Mouse (Mus musculus) B cell, adult (primary cell): ENCODE results near the gene Pip5k1a. TPM values are rescaled to one million over a fixed set of nuclear protein-coding genes. Genes with fewer than 3 reads are reported as not detected.

Experiments
- total RNA-seq: library from RNA; stranded (reverse); gene quantifications from 4 replicates; pipeline ENCODE4 v1.2.4, GENCODE M21; 2023; ENCODE audit not compliant: inconsistent age

Pip5k1a gene
- total RNA-seq = 33.7 to 38.4 TPM (median 36.5 TPM) in 4 replicates

DNA sequence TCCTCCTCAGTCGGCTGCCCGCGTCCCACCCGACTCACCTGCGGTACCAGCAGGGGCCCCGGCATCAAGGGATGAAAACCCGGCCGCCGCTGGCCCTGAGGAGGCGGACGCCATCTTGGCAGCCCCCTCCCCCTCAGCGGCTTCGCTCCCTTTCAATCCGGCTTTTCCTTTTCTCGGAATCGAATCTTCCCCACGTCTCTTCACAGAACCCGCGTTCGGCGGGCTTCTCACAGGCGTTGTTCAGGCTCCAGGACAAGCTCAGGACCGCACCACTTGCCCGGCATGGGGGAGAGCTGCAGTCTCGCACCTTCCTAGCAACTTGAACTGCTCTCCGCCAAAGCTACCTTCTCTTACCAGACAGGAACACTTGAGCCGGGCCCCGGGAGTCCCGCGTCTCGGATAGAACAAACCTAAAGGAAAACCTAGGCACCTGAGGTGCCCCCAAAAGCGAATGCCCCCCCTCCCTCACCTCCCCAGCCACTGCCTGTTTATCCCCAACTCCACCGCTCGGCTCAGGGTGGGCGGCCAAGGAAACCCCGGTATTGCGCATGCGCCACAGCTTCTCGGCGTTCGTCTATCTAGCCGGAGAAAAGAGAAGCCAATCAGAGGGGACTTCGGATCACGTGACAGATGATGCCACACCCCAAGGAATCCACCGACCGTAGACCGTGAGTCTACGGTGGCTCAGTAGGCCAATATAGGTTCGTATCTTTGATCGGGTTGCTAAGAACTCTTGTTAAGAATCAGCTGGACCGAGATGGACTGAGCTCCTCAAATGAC lies at the start of gene Pip5k1a:
Gene Pip5k1a, minus strand, starts transcription at position 593 of the 780 bp plus-strand sequence.

GRCm38 (mm10) chr3:95141952-95142616 lies 35.4 kb upstream of the Pip5k1a start, which contains the start of gene Tnfaip8l2:
TSS of gene Tnfaip8l2 (minus strand) at chr3:95142360.

DNA sequence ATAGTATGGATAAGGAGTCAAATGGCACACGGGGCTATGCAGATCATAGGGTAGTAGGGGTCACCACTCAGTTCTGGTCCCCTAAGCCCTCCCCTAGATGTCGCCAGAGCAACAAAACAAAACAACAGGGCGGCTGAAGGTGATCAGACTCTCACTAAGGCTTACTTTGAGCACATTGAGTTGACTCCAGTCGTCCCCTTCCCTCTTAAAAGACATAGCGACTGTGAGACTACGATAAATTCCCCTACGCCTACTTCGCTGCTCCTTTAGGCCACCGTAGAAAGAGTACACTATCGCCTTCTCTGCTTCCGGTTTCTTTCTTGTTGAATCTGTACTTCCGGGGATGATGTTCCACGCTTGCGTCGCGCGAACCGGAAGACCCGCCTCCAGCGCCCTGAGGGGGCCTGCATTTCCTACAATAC lies 27.0 kb upstream of the Pip5k1a start, which contains the start of the genes Scnm1 and Lysmd1:
Gene Scnm1, minus strand, starts transcription at position 332 of the 422 bp plus-strand sequence.
Gene Lysmd1, plus strand, starts transcription at position 409 of the 422 bp plus-strand sequence.

DNA sequence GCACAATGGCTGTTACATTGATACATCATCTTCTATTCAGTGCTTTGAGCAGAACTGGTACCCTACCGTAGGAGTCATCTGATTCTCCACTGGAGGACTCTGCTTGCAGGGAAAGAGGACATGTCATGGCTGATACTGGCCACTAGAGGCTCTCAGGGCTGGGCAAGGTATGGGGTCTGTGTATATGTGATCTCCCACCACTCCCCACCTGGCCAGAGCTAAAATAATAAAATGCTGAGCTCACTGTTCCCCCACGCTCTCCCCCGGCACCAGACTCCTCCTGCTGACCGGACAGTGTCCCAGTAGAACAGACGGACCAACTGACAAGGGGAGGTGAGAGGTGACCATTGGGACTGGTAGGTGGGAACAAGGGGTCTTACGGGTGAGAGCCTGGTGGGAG lies 17.5 kb upstream of the Pip5k1a start, which contains the start of gene Tmod4:
Gene Tmod4, plus strand, starts transcription at position 231 of the 400 bp plus-strand sequence.

DNA sequence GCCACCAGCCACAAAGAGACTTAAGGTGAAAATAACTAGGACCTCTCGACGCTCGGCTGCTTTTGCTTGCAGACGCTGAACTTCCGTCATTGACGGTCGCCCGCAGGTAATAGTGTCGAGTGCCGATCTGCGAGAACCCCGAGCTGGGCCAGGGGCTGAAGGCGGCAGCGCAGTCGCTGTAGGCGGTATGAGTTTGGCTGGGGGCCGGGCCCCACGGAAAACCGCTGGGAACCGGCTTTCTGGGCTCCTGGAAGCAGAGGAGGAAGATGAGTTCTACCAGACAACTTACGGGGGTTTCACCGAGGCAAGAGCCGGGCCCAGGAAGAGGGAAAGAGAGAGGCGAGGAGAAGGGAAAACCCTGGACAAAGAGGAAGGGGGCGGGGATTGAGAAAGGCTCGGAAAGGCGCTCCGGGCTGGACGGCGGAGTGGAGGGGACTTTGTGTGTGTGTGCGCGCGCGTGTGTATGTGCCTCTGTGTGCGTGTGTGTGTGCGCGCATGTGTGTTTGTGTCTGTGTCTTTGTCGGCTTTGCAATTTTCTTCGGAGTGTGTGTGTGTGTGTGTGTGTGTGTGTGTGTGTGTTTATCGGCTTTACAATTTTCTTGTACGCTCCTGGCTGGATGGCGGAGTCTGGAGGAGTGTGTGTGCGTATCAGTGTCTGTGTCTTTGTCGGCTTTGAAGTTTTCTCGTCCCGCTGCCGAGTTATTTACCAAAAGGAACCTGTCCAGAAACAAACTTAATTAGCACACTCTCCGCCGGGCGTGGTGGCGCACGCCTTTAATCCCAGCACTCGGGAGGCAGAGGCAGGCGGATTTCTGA lies 4.4 kb upstream of the Pip5k1a start, which contains the start of gene Vps72:
Gene Vps72, plus strand, starts transcription at position 112 of the 816 bp plus-strand sequence.

GRCm38 (mm10) chr3:95042166-95042837 lies 64.4 kb downstream of the Pip5k1a start, which contains the start of gene Psmd4:
TSS of gene Psmd4 (minus strand) at chr3:95042614.

GRCm38 (mm10) chr3:95015337-95015872 lies 91.3 kb downstream of the Pip5k1a start, which contains the start of gene Zfp687:
TSS of gene Zfp687 (minus strand) at chr3:95015448.

Other genes with a start within 250 kb of the Pip5k1a start
- 225 to 251 TPM (median 243 TPM) in 4 replicates for gene Psmb4, start 220.0 kb downstream of the Pip5k1a start, total RNA-seq
- gene Selenbp1, start 173.9 kb downstream of the Pip5k1a start, total RNA-seq = 1.5 to 4.9 TPM (median 2.5 TPM) in 4 replicates
- gene Rfx5, start 152.9 kb downstream of the Pip5k1a start, total RNA-seq = 101 to 122 TPM (median 111 TPM) in 4 replicates
- gene Pi4kb, start 132.2 kb downstream of the Pip5k1a start, total RNA-seq = 88.4 to 94.7 TPM (median 90.4 TPM) in 4 replicates
- 44.0 to 63.8 TPM (median 53.7 TPM) in 4 replicates for gene Zfp687, start 91.5 kb downstream of the Pip5k1a start, total RNA-seq
- gene Psmd4, start 64.3 kb downstream of the Pip5k1a start, total RNA-seq = 124 to 144 TPM (median 133 TPM) in 4 replicates
- gene Vps72, start 4.1 kb upstream of the Pip5k1a start, total RNA-seq = 53.3 to 68.2 TPM (median 62.1 TPM) in 4 replicates
- gene Tmod4, start 17.5 kb upstream of the Pip5k1a start, total RNA-seq = 1.5 to 4.0 TPM (median 2.2 TPM) in 4 replicates
- gene Scnm1, start 27.1 kb upstream of the Pip5k1a start, total RNA-seq = 57.3 to 78.5 TPM (median 59.9 TPM) in 4 replicates
- 5.3 to 7.8 TPM (median 6.3 TPM) in 4 replicates for gene Lysmd1, start 27.2 kb upstream of the Pip5k1a start, total RNA-seq
- 24.3 to 35.2 TPM (median 28.0 TPM) in 4 replicates for gene Tnfaip8l2, start 35.4 kb upstream of the Pip5k1a start, total RNA-seq
- gene Sema6c, start 53.5 kb upstream of the Pip5k1a start, total RNA-seq = 0.18 to 1.1 TPM (median 0.54 TPM) in 3 of 4 replicates, not detected in the other
- gene Gabpb2, start 111.0 kb upstream of the Pip5k1a start, total RNA-seq = 66.4 to 77.9 TPM (median 74.8 TPM) in 4 replicates
- 193 to 216 TPM (median 202 TPM) in 4 replicates for gene Cdc42se1, start 121.8 kb upstream of the Pip5k1a start, total RNA-seq
- gene Mllt11, start 125.2 kb upstream of the Pip5k1a start, total RNA-seq = 4.9 to 8.2 TPM (median 7.6 TPM) in 4 replicates
- gene Gm128, start 134.7 kb upstream of the Pip5k1a start, total RNA-seq = not detected in 4 replicates
- not detected in 4 replicates for gene Bnipl, start 144.3 kb upstream of the Pip5k1a start, total RNA-seq
- 32.4 to 40.2 TPM (median 36.0 TPM) in 4 replicates for gene Mindy1, start 174.4 kb upstream of the Pip5k1a start, total RNA-seq
- gene Prune1, start 175.1 kb upstream of the Pip5k1a start, total RNA-seq = 9.9 to 11.6 TPM (median 11.1 TPM) in 4 replicates
- gene Anxa9, start 200.2 kb upstream of the Pip5k1a start, total RNA-seq = 1.2 to 2.2 TPM (median 2.0 TPM) in 4 replicates
- gene Cers2, start 207.9 kb upstream of the Pip5k1a start, total RNA-seq = 121 to 134 TPM (median 130 TPM) in 4 replicates